Mouse (Mus musculus) cerebellum, postnatal 10 days (tissue): ENCODE measurements around the gene D17H6S53E.

Experiments
- DNase-seq, 2 experiments: peaks; one replicate each; pipeline ENCODE4 v3.0.0; 2021; ENCODE audit warnings: mixed read lengths in 2 of 2

The D17H6S53E gene

DNA sequence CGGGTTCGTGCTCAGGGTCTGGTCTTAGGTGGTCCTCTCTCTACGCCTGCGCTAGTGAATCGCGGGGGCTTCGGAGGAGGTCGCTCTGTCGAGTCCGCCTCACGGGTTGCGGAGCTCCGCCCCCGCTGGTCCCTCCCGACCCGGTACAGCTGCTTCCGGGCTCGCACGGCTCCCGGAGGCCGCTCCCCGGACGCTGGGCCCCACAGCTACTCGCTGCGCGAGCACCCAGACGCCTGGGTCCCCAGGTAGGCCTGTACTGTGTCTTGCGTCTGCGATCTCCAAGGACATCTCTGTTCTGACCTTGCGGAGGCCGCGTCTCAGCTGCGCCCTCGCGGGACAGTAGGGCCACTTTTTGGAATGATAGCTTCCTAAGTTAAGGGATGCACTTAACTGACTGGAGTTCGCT lies at the start of gene D17H6S53E:
D17H6S53E (plus strand) TSS at position 168 of the 406 bp plus-strand sequence.
- peak; percentile 82 to 84 for DNase-seq

DNA sequence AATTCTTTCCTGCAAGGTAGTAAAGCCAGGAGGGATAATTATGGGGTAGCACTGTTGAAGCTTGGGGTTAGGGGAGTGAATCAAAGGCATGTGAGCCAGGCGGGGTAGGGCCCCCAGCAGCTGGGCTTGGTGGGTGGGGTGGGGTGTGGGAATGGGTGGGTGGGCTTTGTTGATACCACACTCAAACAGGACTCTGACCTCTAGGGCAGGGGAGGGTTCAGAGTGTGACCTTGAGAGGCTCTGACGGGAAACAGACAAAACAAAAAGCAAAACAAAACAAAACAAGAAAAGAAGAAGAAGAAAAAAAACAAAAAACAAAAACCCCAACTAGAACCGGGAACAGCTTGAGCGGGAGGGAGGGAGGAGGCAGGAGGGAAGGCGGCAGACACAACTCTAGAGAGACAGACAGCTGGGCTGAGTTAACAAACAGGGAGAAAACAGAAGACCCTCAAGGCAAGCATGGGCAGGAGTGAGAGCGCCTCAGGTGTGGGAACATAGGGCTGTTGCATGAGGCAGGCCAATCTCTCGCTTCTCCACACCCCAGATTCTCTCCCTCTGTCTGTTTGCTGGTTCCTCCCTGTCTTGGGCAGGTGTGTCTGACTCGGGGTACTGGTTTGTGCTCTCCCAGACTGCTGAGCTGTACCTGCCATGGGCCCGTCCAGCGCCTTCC lies 49.5 kb upstream of the D17H6S53E start, which contains the start of gene Ly6g6e:
Ly6g6e (plus strand) TSS at position 396 of the 670 bp plus-strand sequence.
- DNase-seq = no peak

DNA sequence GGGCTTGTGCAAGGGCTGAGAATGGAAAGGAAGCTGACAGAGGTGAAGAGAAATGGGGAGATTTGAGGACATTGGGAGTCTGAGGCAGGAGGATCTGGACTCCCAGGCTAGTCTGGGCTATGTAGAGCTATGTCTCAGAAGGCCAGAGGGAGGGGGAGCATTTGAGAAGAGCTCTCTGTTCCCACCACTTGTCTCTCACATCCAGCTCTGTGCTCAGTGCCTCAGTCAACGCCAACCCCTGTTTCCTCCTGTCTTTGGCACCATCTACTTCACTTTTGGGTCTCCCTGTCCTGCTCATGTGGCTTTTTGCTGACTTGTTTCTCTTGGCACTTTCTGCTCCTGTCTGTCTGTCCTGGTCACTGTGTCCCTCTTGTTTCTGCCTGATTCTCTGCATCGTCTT lies 48.9 kb upstream of the D17H6S53E start:
- no peak for DNase-seq

DNA sequence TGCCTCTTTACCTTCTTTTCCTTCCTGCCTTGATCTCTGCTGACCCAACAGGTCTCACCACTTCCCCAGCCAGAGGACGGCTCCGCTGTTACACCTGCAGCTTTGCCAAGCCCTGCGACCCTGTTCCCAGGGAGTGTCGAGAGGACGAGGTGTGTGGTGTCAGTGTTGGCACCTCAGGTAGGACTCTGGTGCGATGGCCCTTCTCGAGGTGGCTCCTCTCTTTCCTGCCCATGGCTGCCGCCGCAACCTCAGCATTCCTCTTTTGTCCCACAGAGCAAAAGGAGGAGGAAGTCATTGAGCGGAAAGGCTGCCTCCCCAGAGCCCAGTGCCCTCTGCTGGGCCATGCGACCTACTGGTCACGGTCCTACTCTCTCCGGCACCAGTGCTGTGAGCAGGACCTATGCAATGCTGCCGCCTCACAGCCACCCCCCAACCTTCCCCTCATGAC lies 48.4 kb upstream of the D17H6S53E start, which contains the start of gene Ly6g6d:
Ly6g6d (minus strand) TSS at position 280 of the 448 bp plus-strand sequence.
- peak in 1 of 2 experiments; percentile 49 for DNase-seq

DNA sequence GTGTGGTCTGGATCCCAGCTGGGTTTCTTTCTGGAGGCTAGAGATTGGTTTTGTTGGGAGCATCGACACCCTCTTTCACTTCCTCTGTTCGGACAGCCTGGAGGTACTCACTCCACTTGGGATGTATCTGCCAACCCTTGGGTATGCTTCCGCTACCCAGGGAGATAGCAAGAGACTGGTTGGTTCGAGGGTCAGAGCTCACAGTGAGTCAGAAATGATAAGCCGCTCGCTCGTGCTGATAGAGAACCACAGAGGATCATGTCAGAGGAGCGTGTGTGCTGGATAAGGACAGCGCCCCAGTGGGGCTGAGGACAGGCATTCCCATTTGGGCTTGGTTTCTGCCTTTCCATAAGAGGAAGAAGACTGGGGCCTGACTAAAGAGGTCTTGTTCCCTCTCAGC lies 46.4 kb upstream of the D17H6S53E start:
- no peak for DNase-seq

DNA sequence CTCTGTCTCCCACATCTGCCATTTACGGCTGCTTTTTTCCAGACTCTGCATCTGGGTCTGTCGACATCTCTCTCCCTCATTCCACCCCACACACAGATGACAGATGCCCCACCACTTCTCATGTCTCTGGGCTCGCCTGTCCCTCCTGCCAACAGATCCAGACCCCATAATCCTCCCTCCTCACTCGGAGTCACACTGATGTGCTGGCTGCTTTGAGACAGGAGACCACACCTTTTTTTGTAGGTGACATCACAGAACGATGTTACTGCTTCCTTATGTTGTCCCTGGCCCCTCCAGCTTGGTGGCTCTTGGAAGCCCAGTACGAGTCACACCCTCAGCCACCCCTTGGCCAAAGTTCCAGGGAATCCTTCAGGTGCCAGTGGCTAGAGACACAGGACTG lies 45.9 kb upstream of the D17H6S53E start:
- DNase-seq = no peak

DNA sequence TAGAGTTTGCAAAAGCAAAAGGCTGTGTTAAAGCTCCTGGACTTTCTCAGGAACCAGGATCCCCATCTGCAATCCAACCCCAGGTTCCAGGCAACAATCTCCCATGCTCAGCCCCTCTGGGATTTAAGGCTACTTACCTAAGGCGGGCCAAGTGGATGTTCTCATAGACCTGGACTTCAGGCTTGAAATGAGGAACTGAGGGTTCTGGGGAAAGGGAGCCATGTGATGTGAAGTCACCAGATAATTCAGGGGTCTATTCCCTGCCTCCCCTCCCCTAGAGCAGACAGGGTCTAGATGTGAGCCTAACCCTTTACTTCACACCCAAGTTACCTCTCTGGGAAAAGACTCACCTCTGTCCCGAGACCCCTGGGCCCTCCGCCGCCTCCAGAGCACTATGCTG lies 45.5 kb upstream of the D17H6S53E start:
- DNase-seq = no peak

DNA sequence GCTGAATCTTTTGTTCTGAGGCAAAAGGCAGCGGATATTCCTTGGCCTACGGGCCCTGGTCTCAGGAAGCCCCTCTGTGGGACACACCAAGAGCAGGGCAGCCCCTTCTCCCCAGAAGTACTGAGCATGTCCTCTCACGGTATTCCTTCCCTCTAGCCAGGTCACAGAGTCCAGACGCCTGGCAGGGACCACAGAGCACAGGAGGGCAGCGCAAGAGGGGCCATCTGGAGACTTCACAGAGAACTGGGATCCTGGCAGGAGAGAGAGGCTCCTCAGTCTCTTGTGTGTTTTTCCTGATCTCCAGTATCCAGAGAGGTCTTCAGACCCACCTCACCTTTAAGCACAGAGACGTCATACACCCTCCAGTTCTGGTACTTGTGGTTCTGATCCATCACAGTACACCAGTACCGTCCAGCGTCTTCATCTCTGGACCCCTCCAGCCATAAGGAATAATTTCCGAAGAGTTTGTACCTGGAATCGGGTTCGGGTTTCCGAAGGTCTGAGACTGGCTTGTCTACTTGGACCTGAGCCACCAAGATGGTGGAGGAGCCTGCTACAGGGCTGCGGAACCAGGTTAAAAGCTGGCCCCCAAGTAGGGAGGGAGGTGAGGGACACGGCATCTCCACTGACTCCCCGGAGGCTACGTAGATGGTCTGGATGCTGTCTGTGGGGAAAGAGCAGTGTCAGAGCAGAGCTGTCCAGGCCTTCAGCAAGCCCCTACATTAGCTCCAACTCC lies 43.2 kb upstream of the D17H6S53E start:
- DNase-seq = peak; percentile 52 to 57

DNA sequence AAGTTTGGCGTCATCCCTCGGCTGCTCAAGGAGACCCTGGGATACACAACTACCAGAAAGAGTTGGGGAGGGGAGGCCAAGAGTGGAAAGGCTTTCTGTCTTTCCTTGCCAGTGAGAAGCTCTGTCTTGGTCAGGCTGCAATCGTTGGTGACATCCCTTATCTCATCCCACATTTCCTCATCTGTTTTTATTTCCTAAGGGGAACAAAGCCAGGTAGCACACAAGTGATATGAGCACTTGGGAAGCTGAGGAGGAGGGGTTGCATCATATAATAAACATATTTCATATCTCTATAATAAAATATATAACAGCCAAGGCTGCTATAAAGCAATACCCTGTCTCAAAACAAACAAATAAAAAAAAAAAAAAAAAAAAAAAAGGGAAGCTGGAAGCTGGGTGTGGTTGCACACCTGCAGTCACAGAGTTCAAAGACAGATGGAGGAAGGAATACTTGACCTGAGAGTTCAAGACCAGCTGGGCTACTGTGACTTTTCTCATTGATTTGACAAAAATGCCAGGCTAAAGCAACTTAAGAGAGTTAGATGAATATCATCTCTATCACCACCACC lies 42.2 kb upstream of the D17H6S53E start:
- no peak for DNase-seq

DNA sequence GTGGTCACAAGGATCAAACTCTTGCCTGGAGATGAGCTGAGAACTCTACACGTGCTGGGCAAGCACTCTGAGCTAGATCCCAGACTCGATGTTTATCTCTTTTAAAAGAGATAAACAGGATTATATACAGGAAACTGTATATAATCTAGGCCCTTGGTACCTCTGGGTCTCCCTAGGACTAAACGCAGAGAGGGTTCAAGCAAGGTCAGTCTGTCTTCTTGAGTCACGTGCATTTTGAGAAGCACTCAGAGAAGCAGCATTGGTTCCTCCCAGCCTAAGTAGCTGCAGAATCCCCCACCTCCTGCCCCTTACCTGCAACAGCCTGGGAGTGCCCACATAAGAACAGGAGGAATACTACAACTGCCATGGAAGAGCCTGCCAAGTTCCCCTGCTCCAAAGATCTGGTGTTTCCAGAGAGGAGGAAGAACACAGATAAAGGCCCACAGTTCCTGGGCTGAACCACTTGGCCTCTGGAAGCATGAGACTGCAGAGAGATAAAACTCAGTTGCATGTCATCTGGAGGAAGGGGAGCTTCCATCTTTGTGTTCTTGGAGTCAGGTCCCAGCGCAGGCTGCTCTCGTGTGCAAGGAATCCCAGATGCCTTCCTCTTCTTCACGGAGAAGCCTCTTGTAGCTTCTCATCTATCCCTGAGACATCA lies 40.8 kb upstream of the D17H6S53E start, which contains the start of gene Ly6g6f:
Ly6g6f (minus strand) TSS at position 403 of the 658 bp plus-strand sequence.
- no peak for DNase-seq

DNA sequence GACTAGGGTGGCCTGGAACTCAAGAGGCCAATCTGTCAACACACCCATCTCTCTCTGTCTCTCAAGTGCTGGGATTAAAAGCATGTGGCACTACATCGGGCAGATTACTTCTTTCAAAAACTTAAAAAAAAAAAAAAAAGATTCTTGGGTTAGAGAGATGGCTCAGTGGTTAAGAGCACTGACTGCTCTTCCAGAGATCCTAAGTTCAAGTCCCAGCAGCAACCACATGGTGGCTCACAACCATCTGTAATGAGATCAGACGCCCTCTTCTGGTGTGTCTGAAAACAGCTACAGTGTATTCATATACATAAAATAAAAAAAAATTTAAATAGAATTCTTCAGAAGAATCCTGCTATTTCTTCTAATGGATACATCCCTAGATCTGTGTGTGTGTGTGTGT lies 38.0 kb upstream of the D17H6S53E start:
- DNase-seq = peak; percentile 45 to 62

DNA sequence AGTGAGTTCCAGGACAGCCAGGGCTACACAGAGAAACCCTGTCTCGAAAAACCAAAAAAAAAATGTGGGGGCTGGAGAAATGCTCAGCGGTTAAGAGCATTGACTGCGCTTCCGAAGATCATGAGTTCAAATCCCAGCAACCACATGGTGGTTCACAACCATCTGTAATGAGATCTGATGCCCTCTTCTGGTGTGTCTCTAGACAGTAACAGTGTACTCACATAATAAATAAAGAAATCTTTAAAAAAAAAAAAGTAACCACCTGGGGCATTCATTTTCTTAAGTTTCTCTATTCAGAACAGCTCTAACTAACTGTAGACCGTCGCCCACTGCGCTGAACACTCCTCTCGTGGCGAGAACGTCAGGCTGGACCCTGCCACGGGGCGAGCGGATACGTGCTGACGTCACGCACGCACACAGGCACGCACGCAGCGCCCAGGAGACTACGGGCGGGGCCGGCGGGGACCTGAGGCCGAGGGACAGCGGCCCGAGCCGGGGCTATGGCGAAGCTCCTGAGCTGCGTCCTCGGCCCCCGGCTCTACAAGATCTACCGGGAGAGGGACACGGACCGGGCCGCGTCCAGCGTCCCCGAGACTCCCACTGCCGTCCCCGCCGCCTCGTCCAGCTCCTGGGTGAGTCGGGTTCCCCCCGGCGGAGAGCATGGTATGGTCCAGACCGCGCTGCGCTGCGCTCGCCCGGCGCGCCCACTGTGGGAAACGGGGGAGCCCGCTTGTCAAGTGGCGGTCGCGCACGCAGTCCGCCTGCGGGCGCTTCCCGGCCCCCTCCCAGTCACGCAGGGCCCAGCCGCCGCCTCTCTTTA lies 37.1 kb upstream of the D17H6S53E start, which contains the start of gene Abhd16a:
Abhd16a (plus strand) TSS at position 439 of the 820 bp plus-strand sequence.
- DNase-seq = peak; percentile 97 to 98

DNA sequence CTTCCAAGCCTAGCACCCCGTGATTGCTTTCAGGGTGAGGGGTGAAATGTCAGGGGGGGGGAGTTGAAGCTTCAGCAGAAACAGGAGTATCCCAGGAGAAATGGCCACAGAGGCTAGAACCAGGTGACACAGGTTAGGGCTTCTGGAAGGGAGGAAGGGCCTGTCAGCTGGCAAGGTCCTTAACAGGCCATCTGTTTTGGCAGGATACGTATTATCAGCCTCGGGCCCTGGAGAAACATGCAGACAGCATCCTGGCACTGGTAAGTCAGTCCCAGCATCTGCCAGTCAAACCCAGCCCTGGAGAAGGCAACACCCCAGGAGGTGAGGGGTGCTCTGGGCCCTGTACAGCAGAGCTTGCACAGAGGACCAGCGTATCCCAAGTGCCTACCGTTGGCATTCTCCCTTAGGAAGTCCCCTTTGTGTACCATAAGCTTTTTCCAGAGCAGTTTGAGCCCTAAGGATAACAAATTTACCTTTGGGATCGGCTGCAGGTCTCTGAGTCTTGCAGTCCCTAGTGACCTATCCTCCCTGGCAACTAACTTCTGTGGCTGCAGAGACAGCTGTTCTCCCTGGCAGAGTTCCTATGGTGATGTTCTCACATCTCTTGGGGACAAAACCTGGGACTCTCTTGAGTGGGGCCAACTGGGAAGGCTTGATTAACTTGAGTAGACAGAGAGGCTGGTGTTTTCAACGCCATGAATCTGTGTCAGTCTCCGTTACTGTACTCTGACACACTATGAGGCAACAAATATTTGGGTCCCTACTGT lies 35.8 kb upstream of the D17H6S53E start:
- peak; percentile 89 to 91 for DNase-seq

DNA sequence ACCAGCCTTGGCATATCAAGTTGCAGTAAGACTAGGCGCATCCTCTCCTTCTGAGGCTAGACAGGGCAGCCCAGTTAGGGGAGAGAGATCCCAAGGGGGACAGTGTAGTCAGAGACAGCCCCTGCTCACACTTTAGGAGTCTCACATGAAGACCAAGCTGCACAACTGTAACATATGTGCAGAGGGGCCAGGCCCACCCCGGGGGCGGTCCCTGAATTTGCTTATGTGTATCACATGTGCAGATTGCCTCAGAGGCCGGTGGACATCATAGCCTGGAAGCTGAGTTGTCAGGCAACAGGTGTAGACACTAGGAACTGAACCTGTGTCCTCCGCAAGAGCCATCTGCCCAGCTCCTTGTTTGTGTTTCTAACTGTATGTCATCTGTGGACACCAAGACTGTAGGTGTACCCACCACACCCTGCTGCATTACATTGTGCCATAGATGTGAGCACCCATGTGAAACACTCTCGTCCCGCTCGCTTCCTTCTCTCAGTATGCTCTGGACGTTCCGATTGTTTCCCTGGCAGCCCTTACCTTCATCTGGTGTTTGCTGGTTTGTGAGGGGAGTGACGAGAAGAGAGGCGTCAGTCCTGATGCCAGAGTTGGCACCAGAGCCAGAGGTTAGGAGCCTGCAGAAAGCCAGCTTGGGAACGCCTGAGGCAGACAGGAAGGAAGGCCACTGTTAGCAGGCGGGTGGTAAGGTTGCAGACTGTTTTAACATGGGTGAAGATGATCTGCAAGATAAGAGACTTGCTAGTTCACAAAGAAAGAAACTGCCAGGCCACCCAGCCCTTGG lies 33.6 kb upstream of the D17H6S53E start:
- DNase-seq = peak; percentile 57 to 68

DNA sequence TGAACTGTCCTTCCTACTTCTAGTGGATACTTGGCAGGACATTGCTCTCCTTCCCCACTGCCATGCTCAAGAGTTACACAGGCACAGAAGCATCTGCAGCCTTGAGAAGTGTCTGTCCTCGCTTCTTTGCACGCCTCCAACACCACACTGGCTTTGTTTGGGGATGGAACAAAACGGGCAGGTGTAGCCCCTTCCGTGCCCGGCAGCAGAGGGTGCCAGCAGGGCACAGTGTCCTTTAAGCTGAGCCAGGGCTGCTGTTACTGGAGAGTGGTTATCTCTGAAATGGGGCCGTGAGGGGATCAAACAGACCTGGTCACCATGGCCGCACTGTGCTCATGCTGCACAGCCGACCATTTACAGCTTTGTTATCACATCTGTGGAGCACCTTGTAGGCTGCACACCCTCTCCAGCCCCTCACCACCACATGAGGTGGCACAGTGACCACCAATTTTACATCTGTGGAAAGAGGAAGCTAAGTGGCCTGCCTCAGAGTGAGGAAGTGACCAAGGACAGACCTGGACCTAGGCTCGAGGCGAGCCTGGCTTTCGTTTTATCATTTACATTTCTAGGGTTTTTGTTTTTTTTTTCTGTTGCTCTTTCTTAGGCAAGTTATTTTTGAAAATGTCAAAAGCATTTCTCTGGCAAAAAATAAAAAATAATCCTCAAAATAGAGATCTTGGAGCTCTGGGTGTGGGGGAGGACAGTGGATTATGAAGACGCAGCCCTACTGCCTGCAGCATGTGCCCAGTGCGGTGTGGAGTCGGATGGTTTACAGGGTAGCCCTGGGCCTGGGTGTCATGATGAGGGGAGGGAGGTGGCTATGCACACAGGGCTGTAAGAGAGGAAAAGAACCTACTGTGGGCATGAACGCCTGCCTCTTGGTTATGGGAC lies 31.5 kb upstream of the D17H6S53E start:
- DNase-seq = no peak

DNA sequence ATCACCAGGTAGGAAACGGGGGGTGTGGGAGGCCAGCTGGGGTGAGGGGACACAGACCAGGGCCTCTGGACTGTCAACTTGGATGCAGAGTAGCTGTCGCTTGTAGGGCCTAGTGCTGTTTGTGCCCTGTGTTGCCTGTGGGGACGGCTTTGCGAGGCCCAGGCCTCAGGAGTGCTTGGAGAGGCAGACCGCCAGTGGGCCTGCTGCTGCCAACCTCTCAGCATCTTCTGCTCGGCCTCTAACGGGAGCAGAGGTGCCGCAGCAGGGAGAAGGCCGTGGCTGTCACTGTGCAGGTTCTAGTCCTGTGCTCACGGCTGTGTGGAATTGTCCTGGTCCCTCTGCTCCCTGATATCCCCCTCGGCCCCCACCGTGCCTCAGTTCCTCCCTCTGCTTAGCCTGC lies 29.6 kb upstream of the D17H6S53E start:
- DNase-seq = peak; percentile 58 to 61

DNA sequence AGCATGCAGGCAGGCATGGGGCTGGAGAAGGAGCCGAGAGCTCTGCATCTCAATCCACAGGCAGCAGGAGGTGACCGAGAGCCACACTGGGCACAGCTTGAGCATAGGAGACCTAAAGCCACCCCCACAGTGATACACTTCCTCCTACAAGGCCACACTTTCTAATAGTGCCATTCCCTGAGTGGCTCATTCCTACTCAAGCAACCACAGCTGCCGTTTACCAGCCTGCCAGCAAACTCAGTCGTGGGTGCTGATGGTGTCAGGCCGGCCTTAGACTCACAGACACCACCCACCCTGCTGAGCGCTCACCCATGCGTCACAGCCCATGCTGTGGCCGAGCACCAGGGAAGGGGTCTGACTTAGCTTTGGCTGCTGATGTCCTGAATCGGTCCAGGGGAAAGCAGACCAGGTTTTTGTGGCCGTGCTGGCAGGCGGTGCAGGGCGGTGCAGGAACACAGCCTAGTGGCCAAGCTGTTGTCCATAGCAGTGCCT lies 29.0 kb upstream of the D17H6S53E start:
- DNase-seq = peak; percentile 78 to 79

DNA sequence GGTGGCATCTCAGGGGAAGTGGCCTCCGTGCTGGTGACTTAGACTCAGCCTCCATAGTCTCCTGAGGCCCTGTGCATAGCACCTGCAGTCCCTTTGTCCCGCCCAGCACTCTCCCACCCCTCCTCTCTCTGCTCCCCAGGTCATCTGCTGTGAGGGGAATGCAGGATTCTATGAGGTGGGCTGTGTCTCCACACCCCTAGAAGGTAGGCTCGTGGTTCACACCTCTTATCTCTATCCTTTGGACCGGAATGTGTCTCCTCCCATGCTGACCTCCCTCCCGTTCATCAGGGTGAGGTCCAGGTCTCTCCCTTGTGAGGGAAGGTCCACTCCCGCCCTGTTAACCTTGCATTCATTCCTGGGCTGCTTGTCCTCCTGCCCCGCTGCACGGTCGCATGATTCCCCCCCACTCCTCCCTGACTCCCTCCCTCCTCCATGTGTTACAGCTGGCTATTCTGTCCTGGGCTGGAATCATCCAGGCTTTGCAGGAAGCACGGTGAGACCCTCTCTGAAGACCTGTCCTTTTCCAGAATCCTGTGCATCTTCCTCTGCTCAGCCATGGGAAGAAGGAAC lies 25.9 kb upstream of the D17H6S53E start:
- DNase-seq = no peak

DNA sequence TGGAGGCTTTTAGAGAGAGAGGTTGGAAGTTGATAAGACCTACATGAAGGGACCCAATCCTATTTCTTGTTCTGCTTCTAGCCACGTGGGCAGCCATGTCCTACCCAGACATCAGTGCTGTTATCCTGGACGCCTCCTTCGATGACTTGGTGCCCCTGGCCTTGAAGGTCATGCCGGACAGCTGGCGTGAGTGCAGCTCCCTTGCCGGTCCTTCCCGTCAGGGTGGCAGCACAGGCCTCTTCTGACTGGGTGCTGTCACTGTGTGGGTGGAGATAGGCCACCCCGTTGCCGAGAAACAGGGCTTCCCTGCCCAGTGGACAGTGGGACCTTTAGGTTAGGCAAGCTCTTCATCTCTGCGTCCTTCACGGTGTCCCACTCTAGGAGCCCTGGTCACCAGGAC lies 25.0 kb upstream of the D17H6S53E start:
- DNase-seq = no peak
